Mouse (Mus musculus): ENCODE results near the gene Cc2d2b. TPM values are rescaled to one million over a fixed set of nuclear protein-coding genes. Genes with fewer than 3 reads are reported as not detected.

Cc2d2b gene
- total RNA-seq, 2 experiments from 2014 or later, result 0.45 TPM; not detected in 1

DNA sequence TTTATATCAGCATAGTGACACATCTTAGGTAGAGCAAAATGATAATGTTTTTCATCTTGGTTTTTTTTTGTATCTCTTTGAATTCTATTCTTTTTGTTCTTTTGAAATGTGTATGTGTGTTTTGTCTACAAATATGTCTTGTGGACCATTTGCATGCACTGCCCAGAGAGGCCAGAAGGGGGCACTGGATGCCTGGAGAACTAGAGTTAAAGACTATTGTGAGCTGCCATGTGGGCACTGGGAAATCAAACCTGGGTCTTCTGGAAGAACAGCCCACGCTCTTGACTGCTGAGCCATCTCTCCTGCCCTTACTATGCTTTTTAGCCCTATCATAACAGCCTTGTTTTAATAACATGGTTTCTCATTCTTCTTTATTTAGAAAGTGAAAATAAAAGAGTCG is 5.8 kb downstream of the Cc2d2b start:
- DNase-seq (ENCODE audit: low spot score in 2 of 2), result peak; percentile 54 to 61

DNA sequence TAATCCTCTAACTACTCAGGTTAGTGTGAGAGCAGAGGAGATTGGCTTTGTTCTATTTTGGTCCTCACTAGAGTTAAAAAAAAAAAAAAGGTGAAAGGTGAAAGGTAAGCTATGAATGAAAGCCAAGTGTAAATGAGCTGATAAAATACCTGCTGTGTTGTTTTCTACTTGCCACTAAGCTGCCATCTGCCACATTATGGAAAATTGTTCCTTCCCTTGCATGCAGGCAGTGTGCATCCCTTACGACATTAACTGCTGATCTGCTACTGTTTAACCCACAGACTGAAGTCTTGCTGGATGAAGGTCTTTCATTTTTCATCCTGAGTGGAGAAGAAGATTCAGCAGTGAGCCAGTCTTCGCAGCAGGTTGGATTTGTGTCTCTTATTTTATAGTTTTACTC is 11.5 kb downstream of the Cc2d2b start:
- no peak for DNase-seq (ENCODE audit: low spot score in 2 of 2)

DNA sequence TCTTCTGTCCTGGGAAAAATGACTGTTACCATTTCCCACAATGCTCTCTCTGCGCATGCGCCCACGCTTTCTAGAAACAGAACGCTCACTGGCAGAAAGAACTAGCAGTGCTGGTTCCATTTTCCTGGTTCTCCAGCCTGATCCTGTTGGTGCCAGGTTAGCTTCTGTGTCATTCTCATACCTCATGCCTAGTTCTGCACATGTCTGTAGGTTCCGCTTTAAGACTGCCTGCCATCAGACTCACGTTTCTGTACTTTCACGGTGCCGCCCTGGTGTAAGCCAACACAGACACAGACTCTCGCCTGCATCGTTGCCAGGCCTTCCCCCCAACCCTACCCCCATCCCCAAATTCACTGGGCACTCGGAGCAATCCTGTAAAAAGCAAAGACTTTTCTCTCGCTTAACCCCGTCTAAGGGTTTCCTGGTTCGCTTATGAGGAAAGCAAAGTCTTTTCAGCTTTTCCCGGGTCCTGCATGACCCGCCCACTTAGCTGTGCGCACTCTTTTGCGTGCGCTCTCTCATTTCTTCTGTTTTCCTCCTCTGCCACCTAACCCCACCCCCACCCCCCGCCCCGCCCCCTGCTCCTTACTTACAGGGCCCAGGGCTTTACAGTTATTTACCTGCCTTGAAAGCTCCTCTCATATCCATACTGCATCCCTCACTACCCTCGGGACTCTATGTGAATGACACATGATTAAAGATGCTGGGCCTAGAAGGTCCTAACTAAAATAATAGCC is 13.6 kb downstream of the Cc2d2b start:
- DNase-seq (ENCODE audit: low spot score in 2 of 2), result peak in 1 of 2 experiments; percentile 12

DNA sequence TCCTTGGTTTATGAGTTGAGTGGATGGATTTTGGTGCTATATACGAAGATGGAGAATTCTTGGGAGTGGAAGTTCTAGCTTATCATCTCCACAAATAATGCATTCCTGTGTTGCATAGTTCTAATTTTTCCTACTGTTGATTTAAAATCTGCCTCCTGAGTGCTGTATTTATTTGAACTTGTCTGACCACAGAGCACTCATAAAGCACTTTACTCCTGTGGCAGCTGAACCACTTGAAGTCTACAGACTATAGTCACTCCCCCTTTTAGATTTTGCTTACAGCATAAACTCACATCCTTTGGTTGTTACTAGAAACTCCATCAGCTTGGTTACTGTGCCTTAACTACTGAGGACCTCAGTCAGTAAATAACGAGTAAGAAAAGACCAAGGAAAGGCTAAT is 18.6 kb downstream of the Cc2d2b start:
- DNase-seq (ENCODE audit: low spot score in 2 of 2), result no peak

DNA sequence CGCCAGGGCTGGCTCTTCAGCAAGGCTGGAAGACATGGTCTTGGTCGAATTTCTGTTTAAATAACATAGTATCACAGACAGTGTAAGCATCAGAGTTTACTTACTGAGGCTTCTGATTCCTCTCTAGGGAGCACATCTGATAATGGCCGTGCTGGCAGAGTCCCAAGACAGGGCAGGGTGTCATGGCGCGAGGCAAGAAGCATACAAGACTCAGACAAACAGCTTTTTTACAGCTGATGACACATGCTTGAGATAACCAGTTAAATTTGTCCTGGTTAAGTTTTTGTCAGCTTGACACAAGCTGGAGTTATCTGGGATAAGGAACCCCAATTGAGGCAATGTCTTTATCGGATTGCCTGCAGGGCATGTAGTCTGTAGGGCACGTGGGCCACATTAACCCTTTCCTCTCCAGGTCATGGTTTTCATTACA is 20.8 kb downstream of the Cc2d2b start:
- no peak for DNase-seq (ENCODE audit: low spot score in 2 of 2)

DNA sequence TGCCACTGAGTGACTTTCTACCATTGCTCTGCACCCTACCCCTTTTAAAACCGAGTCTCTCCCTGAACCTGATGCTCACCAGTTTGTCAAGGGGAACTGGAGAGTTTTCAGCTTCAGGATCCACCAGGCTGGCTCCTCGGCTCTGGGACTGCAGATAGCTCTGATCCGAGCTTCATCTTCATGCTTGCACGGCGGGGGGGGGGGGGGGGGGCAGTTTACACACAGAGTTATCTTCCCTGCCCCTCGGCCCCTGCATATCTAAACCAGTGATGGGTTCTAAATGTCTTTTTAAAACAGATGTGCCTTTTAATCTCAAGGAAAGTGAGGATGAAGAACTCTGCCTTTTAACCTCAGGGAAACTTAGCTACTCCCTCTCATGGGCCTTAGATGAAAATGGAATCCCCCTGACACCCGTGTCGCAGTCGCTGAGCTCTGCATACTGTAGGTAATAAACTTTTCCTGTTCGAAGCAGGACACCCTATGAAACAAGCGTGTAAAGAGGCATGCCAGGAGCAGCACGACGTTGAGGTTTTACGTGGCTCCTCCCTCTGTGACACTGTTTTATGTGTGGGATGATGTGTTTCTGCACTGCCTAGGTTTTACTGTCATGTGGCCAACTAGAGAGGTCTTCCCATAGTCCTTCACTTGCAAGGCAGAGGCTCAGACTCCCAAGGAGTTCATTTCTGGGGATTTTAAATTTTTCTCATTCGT is 39.6 kb downstream of the Cc2d2b start:
- DNase-seq (ENCODE audit: low spot score in 2 of 2), result no peak

DNA sequence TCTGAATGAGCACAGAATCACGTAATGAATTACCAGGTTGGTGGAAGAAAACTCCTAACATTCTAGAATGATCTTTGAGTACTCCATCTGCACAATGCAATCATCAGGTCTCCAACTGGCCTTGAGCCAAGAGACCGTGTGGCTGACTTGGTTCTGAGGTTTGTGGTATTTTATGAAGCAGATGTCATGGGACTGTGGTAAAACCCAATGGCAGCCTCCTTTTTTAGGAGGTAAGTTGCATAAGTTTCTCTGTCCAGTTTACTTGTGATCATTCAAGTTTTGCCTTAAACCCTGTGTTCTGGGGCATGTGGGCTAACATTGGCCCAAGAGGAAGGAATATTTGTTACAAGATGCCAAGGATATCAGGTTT is 40.1 kb downstream of the Cc2d2b start:
- DNase-seq (ENCODE audit: low spot score in 2 of 2), result no peak

DNA sequence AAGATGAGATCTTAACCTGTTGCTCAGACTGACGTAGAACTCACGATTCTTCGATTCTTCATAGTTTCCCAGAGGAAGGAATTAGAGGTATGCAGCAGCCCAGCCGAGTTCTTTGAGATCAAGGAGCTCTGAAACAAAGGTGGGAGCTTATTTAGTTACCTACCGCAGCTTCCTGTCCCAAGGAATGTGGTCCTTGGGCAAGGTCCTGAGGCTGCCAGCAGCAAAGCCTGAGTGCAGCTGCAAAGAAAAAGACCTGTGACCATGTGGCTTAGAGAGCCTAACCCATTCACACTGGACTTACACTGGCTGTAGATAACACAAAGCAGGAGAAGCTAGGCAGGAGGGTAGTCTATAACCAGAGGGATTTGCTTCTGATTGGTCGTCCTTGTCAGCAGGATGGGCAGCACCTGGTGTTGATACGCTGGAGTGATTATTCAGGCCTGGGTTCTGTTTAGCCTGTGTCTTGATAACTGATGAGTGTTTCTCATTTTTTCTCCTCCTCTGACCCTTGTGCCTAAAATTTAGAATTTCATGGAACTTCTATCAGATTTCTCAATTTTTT is 56.7 kb downstream of the Cc2d2b start:
- DNase-seq (ENCODE audit: low spot score in 2 of 2), result no peak

DNA sequence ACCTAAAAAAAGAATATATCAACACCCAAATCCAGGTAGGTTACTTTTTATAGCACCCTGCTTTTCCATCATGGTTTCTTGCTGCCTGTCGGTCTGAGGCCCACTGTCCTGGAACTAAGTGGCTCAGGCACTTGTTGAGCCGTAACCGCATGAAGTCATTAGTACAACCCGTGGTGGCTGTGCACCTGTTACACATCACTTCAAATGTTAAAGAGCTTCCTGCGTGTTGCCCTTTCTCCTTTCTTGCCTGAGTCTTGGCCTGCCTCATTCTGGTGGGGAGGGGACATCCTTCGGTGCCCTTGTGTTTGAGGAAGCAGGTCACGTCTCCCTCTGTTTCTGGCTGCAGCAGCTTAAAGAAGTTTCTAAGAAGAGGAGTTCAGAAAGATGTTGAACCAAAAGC is 61.3 kb downstream of the Cc2d2b start:
- DNase-seq (ENCODE audit: low spot score in 2 of 2), result no peak

DNA sequence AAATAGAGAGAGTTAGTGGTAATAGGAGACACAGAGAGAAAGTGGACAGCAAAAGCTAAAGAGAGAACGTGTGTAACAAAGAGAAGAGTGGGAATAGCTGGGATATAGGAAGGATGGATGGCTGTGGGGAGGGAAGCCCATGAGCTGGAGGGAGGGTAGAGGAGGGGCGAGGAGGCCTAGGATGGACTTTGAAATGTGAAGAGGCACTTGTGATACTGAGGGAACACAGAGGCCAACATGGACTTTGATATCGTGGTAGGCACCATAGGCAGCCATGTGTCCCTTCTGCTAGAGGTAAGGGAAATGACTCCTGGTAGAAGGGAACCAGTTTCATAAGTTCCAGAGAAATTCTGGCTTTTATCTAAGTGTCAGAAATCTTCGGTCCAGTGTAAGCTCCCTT is 63.3 kb downstream of the Cc2d2b start:
- DNase-seq (ENCODE audit: low spot score in 2 of 2), result no peak

DNA sequence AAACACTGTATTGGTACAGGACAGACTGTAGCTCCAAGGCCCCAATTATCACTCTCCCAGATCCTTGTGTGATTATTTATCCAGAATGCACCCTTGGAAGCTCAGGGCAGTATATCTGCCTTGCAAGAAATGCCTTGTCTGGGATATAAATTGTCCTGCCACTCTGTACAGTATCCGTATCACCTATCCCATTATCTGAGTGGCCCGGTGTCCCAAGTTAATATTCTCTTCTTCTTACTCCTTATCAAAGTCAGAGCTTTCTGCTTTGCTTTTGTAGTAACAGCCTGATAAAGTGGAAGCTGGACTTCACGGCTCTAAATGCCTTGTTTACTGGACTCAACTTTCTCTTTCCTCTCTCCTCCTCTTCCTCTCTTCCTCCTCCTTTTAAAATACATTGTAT is 64.2 kb downstream of the Cc2d2b start:
- DNase-seq (ENCODE audit: low spot score in 2 of 2), result no peak

DNA sequence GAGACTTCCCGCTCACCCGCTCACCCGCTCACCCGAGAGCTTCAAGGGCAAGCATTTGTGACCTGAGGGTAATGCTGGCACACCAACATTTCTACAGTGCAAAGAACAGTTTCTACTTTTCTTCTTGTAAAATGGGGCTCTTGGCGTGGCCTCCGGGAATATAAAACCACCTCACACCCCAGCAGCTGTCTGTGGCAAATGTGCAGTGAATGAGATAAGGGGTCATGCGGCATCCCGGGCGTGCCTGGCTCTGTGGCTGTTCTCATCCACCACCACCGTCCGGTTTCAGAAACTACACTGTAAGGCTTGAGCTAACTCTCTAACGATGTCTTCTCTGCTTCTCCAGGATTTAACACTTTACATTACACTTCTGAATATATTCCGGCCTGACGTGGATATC is 64.8 kb downstream of the Cc2d2b start:
- no peak for DNase-seq (ENCODE audit: low spot score in 2 of 2)

DNA sequence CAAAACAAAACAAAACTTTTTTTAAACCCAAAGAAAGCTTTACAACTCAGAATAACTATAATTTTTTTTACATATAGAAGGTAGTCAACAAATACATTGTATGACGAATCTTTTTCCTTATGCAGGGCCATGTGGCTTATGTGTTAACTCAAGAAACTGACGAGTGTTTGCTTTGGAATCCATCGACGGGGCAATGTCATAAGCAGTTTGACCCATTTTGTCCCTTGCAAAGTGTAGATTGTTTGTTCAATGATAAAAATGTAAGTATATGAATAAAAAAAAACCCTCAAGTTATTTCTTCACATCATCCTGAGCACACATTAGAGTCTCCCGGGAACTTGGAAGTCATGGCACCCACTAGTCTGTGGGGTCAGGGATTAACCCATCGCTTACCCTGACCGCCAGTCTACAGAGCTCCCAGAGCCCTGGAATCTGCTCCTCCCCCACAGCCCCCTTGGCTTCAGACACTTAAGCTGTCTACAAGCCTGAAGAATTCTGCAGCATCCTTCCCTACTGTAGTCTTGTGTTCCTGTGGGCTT is 67.2 kb downstream of the Cc2d2b start:
- no peak for DNase-seq (ENCODE audit: low spot score in 2 of 2)

DNA sequence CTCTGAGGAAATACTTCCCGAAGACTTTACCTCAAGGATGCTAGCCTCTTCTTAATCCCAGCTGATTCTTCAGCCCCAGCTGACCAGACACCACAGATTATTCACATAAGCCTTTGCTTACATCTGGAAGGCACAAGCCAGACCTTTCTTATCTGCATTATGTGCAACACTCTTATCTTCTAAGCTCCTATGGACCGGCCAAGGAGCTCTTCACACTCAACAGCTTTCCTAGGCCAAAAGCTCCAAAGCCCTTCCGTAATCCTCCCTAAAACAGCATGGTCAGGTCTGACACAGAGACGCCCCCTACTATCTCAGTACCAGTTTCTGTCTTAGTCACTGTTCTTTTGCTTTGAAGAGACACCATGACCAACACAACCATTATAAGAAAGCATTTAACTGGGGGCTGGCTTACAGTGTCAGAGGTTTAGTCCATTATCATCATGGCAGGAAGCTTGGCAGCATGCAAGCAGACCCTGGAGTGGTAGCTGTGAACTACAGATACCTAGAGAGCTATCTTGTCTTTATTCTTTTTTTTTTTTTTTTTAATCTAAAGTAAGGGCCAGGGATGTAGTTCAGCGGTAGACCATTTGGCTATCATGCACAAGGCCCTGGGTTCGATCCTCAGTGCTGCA is 69.5 kb downstream of the Cc2d2b start:
- no peak for DNase-seq (ENCODE audit: low spot score in 2 of 2)

DNA sequence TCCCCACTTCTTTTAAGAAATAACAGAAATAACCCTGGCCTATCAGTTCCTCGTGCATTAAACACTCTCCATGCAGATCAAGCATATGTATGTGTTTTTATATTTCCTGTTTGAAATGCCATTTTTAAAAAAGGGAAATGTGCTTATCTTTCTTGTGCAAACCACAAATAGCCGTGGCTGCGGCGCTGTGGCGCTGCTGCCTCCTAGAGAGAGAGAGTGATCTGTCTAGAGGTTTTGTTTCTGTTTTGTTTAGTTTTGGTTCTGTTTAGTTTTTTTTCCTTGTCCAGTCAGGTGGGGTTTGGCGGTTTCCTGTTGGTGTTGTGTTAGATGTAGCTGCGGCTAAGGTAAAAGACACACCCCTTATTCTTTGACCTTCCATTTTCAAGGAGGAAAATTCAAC is 70.2 kb downstream of the Cc2d2b start:
- no peak for DNase-seq (ENCODE audit: low spot score in 2 of 2)

DNA sequence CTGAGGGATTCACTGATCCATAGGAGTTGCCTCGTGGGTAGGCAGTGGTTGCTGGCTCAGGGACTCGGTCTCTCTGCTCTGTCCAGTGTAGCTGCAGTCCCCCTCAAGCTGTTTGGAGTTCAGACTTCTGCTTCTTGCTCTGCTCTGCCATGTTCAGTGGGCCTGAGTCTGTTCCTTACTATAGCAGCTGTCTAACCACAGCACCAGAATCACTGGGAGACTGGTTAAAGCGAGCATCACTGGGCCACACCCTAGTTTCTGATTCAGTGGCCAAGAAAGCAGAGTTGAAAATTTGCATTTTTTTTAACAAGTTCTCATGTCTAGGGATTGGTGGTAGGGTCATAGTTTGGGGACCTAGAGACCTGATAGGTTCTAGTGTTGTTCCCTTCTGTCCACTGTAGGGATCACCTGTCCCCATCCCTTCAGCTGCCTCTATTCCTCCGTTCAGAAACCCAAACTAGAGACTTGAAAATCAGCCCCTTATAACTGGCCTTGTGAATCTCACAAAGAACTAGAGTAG is 72.8 kb downstream of the Cc2d2b start:
- DNase-seq (ENCODE audit: low spot score in 2 of 2), result no peak

DNA sequence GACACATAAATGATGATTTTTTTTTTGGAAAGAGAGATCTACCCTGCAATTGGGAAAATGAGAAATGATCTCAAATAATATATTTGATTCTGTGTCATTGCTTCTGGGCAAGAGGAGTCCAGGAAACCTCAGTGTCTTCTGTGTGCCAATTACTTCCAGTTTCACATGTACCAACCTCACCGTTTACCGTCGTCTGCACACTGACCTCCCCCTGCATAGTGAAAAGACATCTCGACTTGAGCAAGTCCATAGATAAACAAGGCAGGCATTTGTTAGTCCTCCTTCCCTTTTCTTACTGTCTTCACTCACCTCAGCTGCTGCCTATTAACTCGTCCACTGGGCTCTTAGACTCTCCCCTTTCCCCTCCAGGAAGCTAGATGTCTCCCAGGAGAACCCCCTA is 77.1 kb downstream of the Cc2d2b start:
- no peak for DNase-seq (ENCODE audit: low spot score in 2 of 2)

DNA sequence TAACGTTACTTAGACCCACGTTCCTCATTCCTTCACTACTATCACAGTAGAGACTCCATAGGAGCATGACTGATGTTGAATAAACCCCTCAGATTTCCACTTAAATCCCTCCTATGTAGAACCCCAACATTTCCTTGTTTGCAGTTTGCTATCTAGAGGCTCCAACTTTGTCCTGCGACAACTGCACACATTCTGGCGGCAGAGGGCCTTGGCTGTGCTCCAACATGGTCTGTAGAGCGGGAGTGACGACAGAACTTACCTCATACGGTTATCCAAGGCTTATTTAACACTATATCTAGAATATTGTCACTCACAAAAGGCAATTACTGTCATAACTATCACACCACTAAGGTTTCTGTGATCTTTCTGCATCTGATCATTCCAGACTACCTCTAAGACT is 78.2 kb downstream of the Cc2d2b start:
- no peak for DNase-seq (ENCODE audit: low spot score in 2 of 2)

DNA sequence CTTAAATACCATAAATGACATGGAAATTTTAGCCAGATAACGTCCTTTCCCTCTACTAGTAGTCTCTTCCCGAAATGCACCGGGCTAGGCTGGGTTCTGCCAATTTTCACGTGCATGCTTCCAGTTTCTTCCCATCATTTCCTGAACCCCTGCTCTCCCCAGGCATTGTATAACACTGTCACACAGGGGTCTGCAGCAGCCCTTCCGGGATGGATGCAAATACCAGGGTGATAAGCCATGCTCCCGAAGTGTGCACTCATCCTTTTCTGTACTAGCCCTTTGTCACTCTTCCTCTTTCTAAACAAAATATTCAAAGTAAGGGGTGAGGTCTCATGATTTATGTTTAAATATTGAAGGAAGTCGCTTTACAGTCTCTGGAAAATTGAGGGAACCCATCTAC is 81.6 kb downstream of the Cc2d2b start:
- DNase-seq (ENCODE audit: low spot score in 2 of 2), result no peak

DNA sequence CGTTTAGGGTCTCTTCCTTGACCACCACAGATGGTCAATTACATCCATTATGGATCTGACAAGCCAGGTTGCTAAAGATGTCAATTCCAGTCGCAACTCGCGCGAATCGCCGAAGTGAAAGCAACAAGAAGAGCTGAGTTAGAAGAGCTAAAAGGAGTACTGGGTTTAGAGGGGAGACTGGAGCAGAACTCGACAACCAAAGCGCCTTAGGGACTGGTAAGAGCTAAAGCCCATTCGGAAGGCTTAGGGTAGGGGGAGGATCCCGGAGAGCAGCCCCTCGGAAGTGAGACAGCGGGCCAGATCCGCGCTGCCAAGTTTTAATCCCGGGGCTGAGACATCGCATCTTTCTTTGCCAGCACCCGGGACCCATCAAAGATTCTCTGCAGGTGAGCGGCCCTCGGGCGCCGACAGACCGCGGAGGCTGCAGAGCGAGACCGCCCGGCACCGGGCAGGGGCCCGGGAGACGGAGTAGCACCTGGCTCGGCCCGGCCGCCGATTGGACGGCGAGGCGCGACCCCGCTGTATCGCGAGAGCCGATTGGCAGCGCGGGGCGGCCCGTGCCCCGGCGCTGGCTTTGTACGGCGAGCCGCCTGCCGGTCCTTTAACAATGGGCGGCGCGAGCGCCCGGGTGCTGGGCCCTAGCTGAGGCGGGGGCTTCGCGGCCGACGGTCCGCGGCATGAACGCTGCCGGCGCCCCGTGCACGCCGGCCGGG is 82.3 kb downstream of the Cc2d2b start, which contains the start of gene Ccnj:
Gene Ccnj, plus strand, starts transcription at position 577 of the 713 bp plus-strand sequence.
- peak; percentile 96 to 97 for DNase-seq (ENCODE audit: low spot score in 2 of 2)
